Mouse (Mus musculus) brain, embryonic 14.5 days (tissue): Measurements from ENCODE around the gene Crtc3.

Source experiments
- CTCF ChIP-seq: fragments of 200-500 bp; IDR thresholded peaks from 2 replicates; pipeline ENCODE4 v1.5.1; 2012; ENCODE audit warnings: inconsistent platforms, mild to moderate bottlenecking, moderate library complexity, borderline replicate concordance; ENCODE audit not compliant: insufficient read depth, insufficient read length; ENCODE audit errors: extremely low read depth
- POLR2A ChIP-seq: fragments of 200-500 bp; IDR thresholded peaks from 2 replicates; pipeline ENCODE4 v1.6.1; 2012; ENCODE audit warnings: mild to moderate bottlenecking, inconsistent platforms, borderline replicate concordance; ENCODE audit not compliant: poor library complexity, insufficient read depth, insufficient read length, severe bottlenecking; ENCODE audit errors: extremely low read depth

DNA sequence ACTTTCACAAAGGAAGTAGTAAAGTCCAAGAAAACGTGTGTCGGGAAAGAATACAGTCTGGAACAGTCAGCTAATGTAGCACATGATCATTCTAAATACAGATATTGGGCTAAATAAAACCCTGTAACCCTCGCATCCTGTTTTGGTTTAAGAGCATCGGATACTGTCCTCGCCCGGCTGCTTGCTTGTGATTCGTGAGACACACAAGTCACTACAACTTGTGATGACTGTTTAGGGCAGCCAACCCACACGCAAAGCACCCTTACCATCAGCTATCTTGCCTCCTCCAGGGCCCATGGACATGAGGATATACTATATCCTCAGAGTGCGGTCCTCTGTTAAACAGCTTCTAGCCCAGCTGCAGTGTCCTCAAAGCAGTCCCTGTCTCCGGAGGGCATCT is 50.2 kb downstream of the Crtc3 start:
- TF ChIP-seq CTCF (no peak), POLR2A (no peak)
